Mouse (Mus musculus): ENCODE results near the gene Btn1a1. TPM values are rescaled to one million over a fixed set of nuclear protein-coding genes. Genes with fewer than 3 reads are reported as not detected.

The Btn1a1 gene
- total RNA-seq (2021) = not detected
- long read RNA-seq, experiment 1 = 0 reads
- long read RNA-seq, experiment 2 = 0 reads

GRCm38 (mm10) chr13:23465600-23466109 lies at the start of gene Btn1a1:
Gene Btn1a1 (minus strand): TSS chr13:23465901.
- no peak for DNase-seq

DNA sequence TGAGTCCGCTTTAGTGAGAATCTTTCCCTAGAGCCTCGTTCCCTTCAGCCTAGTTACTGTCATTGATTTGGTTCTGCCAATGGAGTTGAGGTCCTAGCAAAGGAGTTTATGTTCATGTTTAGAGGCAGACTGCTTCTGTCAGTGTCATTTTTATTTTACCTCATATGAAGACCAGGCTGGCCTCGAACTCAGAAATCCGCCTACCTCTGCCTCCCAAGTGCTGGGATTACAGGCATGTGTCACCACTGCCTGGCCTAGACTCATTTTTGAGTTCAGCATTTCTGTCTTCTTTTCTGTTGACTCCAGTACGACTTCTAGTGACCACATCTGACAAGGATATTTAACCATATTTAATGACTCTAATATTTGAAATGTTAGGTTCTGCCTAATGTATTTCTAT lies 49.6 kb upstream of the Btn1a1 start:
- DNase-seq = no peak

DNA sequence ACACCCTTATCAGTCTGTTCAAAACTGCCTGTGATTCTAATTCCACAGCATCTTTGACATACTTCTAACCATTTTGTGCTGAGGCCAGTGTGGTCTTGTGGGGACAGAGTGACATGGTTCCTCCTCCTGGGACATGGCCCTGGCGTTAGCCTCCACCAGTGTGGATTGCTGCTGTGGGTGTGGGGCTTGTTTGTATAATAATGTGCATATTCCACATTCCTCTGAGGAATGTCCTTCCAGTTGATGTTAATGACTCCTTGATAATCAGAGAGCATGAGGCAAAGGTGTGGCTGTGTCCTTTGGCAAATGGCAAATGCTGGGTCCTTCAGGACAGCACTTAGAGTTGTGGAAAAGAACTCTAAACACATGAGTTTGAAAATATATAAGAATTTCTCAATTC lies 47.8 kb upstream of the Btn1a1 start:
- no peak for DNase-seq

DNA sequence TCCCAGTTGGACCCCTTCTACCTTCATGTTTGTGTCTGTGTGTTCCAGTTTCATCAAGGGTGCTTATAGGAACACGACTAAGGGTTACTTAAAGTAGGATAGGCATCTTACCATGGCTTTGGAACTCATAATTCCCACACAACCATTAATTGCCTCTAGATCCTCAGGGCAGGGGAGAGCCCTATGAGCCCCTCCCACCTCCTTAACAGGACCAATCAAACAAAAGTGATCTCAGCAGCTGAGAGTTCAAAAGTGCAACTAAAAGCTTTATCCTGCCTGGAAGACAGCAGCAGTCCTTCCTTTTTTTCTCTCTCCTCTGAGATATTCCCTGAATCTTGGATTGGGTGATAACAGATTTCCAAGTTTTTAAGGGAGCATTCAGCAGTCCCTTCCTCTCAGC lies 44.4 kb upstream of the Btn1a1 start:
- DNase-seq = no peak

GRCm38 (mm10) chr13:23506819-23507515 lies 41.3 kb upstream of the Btn1a1 start:
- DNase-seq = peak in 1 of 2 experiments; percentile 30

- DNase-seq = peak; percentile 48 to 67
These were observed 40.6 kb upstream of the Btn1a1 start for GRCm38 (mm10) chr13:23506351-23506750.

GRCm38 (mm10) chr13:23505662-23506345 lies 40.1 kb upstream of the Btn1a1 start:
- no peak for DNase-seq

DNA sequence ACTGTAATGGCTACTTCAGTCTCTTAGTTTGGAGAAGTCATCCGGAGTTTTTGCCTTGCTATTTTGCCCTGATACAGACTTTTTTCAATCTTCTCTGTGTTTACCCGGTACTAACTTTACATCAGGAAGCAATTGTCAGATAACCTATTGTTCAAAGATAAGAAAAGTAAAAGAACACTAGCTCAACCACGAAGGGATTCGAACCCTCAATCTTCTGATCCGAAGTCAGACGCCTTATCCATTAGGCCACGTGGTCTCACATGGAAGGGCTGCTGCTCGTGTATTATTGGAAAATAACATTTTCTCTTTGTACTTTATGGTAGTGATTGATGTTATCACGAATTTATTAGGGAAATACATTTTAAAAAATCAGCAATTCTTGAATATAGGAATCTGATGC lies 38.1 kb upstream of the Btn1a1 start:
- DNase-seq = peak; percentile 33 to 54

DNA sequence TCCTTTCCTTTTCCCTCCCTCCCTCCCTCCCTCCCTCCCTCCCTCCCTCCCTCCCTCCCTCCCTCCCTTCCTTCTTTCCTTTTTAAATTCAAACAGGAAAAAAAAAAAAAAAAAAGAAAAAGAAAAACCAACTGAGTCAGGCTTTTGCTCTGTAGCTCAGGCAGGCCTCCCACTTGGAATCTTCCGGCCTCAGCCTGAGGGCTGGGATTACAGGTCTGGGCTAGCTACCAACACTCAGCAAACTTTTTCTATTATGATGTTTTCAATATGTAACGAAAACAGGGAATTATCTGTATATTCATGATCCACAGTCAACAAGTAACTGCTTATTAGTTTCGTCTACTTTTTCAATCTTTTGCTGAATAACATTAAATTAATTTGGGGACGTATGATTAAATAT lies 37.2 kb upstream of the Btn1a1 start:
- no peak for DNase-seq

- no peak for DNase-seq
These were observed 36.4 kb upstream of the Btn1a1 start for GRCm38 (mm10) chr13:23502031-23502567.

DNA sequence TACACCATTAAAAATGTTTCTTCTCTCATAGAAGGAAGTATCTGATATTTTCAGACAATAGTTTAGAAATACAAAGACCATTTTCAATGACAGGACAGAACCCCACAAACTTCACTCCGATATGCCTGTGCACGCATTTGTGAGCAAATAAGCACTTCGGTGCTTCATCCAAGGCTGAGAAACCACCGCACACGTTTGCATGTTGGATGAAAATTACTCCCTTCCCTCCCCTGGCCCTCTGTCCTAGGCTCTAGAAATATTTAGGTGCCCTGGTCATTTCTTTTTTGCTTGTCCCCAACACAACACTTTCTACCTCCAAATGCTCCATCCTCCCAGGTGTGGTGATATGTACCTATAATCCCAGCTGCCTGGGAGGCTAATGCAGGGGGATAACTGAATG lies 35.8 kb upstream of the Btn1a1 start:
- no peak for DNase-seq

DNA sequence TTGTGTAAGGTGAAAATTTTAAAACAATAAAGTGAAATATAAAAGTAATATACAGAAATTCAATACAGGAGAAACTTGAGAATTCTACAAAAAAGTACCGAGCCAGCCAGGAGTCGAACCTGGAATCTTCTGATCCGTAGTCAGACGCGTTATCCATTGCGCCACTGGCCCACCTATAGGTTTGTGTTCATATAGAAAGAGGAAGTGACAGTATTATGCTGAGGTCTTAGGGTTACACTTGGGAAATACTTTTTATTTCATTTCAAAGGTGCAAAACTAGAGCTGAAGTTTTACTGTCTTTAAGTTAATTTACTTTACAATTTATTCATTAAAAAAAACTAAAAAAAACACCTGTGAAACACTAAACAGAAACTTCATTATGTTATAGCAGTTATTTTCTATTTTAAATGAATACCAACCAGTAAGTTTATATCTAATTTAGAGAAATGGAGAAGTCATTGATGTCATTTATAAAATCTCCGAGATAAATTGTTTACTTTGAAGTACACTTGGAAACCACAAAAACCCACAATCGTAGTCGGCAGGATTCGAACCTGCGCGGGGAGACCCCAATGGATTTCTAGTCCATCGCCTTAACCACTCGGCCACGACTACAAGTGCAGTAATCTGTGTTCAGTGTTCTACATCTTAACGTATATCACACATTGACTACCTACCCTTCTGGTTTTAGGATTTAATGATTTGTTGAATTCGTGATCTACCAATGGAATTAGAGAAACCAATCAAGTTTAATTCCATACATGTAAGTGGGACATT lies 34.9 kb upstream of the Btn1a1 start:
- DNase-seq = peak; percentile 45 to 63

GRCm38 (mm10) chr13:23499943-23500342 lies 34.2 kb upstream of the Btn1a1 start:
- DNase-seq = no peak

DNA sequence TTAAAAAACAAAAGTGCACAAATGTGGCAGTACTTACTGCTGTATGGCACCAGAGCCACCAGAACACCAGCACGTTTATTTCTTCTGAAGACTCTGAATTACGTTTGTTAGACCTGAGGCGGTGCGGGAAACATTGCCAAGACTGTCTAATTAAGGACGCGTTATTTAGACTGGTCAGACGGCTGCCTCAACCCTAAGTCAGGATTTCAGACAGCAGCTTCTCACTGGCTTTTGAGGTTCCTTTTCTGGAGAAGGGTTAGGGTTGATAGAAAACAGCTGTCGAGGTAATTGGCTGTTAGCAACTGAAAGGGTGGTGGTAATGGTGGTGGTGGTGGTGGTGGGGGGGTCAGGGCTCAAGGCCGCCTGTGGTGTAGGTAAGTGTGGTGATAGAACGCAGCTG lies 33.0 kb upstream of the Btn1a1 start:
- DNase-seq = no peak

- DNase-seq = peak; percentile 28 to 32
These were observed 32.1 kb upstream of the Btn1a1 start for GRCm38 (mm10) chr13:23497656-23498321.

DNA sequence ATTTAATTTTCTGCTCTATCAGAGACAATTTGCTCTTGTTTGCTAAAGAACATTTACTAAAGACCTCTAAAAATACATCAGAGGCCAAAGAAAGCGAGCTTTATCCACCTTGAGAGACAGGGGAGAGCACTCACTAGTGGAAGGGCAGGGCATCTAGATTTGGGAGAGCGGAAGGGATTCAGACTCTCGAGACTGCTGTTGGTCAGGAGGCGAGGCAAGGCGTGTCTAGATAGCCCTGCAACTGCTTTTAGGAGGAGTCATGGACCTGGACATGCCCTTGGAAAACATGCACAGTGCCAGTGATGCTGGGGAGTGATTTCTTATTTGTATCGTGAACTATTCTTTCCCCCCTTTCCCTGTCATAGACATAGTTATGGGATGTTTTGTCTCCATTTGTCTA lies 29.8 kb upstream of the Btn1a1 start:
- no peak for DNase-seq

DNA sequence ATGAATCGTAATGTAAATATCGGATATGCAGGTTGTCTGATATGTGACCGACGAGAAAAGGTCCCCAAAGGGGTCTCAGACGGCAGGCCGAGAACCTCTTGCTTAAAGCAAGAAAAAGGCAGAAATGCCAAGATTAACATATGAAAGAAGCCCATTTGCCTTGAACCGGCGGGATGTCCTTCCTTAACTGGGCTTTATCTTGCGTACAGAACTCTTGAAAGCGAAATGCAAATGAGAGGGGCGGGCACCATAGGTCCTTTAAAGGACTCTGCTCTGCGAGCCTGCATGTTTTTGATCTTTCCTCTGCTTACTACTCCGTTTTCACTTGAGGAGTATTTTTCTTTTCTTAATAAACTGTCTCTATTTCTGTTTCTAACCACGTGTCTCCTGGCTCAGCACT lies 26.3 kb upstream of the Btn1a1 start:
- DNase-seq = peak; percentile 21 to 37

DNA sequence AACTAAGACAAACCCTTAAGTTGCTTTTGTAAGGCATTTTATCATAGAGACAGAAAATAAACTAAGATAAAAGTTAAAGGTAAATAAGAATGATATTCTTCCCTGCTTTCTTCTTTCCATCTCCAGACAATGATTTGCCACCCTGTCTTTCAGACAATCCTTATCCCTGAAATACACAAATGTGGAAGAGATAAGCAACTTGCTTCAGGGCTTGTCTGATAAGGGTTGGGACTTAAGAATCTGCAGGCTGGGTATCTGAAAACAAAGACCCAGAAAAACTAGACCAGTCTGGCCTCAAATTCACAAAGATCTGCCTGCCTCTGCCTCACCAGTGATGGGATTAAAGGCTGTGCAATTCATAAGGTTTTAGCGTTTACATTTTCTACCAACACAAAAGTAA lies 25.6 kb upstream of the Btn1a1 start:
- DNase-seq = no peak

- DNase-seq = no peak
These were observed 25.2 kb upstream of the Btn1a1 start for GRCm38 (mm10) chr13:23490863-23491262.

GRCm38 (mm10) chr13:23488400-23489322 lies 23.0 kb upstream of the Btn1a1 start, which contains the start of gene Btn2a2:
Gene Btn2a2 (minus strand): TSS chr13:23488857.
- DNase-seq = peak; percentile 63 to 68

DNA sequence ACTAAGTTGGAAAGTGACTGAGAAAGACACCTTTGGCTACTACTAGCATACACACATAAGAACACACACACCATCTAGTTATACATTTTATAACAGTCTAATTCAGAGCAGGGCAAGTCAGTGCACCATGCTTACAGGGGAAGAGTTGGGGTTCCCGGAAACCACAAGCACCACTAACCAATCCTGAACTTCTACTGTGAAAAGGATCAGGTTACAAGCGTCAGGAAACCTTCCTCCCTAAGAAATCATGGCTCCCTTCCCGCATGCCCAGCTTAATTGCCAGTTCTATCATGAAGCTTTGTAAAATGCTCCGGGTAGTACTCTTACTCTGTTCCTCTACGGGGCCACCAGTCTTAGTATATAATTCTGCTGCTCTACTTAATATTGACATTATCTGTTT lies 19.6 kb upstream of the Btn1a1 start:
- DNase-seq = no peak
